Mouse (Mus musculus): Measurements from ENCODE around the gene Tmem233.

DNA sequence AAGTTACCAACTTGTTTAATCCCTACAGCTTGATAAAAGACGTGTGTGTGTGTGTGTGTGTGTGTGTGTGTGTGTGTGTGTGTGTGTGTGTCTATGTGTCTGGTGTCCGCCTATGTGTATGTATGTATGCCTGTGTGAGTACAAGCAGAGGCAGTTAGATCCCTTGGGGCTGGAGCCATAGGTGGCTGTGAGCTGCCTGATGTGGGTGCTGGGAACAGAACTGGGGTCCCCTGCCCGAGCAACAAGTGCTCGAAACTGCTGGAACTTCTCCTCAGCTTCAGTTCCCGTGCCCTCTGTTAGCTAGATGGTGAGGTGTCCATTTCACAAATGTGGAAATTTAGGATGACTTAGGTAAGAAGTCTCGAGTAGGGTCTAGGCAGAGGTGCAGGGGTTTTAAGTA lies 1.2 kb upstream of the Tmem233 start:
- TF ChIP-seq CTCF (IDR thresholded peaks at IDR 0.05 in 2 of 3, conservative IDR thresholded peaks at IDR 0.05 in 1 of 3; ENCODE audit: control insufficient read depth in 1 of 3, insufficient read depth in 1 of 3, low read depth in 2 of 3, low read length in 3 of 3, poor library complexity in 1 of 3, severe bottlenecking in 1 of 3) (no peak), EP300 (IDR thresholded peaks at IDR 0.05; ENCODE audit: low read depth in 1 of 2, low read length in 2 of 2) (no peak), NRF1 (IDR thresholded peaks at IDR 0.05; ENCODE audit: insufficient read depth, low read depth, low read length, poor library complexity, severe bottlenecking) (no peak)
